Mouse (Mus musculus) cerebellum, adult 11-12 months (tissue): ENCODE measurements around the gene Prox1.
A peak's percentile ranks its signal among the peaks of the same experiment; 100 is the strongest.

Source experiments
- DNase-seq: peaks from one replicate; pipeline ENCODE4 v3.0.0; 2022

Prox1 gene

DNA sequence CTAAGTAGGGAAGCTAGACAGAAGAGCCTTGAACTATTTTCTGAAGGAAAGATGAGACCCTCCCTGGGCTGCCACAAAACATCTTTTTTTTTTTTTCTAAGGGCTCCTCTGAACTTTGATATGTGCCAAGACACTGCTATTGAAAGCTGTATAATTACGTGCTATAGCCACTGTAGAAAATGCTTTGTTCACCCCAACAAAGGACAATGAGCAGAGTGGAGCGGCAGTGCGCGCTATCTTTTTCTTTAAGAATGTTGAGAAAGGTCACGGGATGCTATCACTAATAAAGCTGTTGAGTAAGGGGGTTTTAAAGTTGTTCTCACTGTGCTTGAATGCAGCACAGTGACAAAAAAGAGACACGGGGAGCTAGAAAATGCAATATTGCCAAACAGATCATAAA is 30.0 kb downstream of the Prox1 start:
- no peak for DNase-seq

DNA sequence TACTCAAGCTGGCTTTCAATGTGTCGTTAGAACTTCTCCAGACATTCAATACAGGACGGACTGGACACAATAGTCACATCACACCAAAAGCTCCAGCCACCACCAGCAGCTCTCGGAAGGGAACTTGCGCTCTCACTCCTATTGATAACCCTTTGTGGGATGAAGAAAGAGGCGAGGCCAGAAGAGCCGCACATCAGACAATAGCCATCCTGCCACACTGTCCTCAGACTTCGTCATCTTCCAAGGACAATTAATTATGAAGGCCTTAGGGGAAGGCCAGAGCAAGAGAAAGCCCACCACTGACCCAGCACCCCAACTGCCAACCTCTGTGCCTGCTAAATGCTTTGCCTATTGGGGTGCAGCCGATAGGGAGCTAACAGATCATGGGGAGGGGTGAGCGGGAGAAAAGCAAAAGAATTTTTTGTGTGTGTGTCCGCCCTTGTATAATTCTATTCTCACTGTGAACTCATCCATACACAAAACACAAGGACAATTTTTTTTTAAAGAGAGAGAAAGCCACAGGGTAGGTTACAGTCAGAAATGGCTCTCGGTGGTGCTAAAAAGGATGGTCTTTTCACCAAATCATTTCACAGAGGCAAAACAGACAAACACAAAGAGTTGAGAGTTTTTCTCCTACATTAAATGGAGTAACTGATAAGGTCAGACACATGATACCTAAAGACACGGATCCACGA is 30.7 kb downstream of the Prox1 start:
- no peak for DNase-seq

DNA sequence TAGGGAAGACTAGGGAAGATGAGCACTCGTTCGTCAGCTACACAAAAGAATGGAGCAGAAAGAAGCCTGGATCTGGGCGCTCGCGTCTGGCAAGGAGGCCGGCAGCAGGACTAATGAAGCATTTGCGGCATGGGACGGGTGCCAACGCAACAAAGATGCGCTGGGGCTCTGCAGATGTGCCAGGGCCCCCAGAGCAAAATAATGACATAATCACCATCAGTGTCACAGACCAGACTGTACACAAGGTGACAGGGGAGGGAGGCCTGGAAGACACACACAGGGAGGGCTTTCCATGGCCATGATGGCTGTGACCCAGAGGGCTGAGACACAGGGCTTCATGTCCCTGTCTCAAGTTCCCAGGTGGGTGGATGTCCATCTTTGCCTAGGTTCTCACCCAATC is 32.6 kb downstream of the Prox1 start:
- DNase-seq = peak; percentile 23

DNA sequence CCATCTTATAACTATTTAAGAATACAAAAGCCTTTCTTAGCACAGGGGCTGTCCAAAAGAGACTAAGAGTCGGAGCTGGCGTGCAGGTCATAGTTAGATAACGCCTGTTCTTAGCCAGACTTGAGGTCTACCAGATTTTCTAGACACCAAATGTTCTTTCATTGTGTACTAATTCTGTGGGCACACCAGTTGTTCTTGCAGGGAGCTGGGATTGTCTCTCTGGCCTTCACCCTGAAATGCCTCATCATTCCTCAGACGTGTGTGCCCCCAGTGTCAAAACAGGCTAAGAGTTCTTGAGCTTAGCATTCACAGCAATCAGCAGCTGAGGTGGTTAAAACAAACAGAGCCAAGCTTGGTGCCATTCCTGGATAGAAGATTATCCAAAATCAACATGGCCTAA is 37.6 kb downstream of the Prox1 start:
- DNase-seq = no peak

DNA sequence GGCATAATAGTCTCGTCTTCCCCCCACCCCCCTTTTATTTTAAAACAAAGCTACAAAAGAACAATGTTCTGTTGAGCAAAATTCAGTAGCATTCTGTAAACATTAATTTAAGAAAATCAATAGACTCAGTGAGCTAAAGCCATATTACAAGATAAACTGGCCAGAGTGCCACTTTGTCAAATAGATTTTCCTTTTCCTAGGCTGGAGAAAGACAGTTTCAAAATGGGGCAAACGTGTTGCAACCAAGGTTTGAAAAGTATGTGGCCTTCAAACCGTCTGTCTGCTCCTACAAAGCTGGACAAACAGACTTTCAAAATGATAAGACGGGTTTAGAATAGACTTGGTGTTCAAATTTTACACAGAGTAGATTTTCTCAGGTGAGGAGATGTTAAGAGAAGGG is 39.6 kb downstream of the Prox1 start:
- no peak for DNase-seq

DNA sequence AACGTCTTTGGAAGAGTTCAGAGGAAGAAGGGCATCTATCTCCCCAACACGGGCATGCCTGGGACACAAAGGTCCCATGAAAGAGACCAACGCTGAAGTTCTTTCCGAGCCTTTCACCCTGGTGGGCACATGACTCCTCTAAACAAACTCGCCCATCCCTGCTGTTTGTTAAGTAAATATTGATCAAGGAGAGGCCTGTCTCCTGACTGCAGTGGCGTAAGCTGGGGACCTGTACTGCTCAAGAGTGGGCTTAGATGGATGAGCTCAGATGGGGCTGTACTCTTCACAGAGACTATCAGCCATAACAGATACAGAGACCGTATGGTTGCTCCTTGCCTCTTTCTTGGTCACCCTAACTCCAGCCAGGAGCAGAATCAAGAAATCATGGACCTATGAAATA is 41.0 kb downstream of the Prox1 start:
- DNase-seq = no peak

DNA sequence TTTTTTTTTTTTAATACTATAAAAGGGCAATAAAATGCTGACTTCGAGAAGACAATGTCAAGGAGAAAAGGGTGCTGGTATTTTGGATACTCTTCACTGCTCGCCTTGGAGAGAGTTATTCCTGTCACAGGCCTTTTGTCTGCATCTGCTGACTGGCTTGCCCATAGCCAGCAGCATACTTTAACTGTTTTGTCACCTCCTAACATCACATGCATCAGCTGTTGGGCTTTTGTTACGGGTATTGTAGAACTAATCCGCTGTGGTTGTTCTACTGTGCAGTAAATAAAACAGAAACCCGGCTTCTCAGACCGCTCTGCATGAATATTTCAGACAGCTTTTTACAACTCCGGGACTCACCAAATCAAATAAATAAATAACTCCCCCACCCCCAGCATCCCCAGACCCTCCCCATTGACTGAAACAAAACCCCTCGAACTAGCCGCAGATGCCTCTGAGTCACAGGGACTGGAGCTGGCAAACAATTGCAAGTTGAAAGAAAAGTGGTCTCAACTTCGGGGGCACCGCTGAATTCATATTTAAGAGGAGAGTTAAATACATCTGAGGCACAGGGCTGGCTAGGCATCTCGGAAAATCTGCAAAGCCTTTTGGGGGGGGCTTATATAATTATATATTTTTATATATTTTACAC is 41.7 kb downstream of the Prox1 start:
- no peak for DNase-seq

DNA sequence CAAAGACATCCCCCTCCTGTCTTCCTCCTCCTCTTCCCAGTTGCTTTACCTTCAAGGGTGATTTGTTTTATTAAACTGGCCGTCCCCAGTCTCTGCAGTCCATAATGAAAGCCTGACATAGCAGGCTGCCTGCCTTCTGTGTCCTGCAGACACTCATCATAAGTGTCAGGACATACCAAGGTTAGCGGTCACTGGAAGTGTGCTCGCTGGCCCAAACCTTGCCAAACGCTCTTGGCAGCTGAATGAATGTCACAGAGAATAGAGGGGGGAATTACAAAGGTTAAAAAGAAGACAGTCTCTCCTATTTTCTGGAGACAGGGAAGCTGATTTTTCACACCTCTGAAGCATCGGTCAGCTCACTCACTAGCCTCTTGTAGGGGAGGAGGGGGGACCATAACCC is 42.6 kb downstream of the Prox1 start:
- DNase-seq = peak; percentile 10

DNA sequence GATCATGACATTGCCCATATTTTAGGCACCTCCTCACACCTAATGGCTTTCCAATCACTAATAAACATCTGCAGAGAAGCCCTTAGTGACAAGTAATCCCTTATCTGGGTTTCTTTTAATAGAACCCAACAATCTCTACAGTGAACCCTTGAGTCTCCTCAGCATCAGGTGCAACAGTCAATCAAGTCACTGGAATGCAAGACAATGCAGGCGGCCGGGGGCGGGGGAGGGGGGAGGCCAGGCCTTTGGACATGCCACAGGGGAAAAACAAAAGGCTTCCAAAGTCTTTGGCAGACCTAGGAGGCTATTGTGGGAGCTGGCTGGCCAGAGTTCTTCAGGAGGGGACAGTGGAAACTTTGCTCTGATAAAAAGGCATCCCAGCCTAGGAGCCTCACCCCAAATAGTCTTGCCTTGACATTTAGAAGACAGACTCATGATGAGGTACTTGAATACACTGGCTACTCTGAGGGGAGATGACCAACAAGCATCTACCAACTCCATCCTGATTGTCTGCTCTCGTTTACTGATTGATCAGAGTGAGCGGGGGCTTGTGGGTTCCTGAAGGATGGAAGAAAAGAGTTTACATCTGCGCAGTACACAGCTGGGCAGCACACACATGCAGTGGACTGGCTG is 43.2 kb downstream of the Prox1 start:
- DNase-seq = no peak

DNA sequence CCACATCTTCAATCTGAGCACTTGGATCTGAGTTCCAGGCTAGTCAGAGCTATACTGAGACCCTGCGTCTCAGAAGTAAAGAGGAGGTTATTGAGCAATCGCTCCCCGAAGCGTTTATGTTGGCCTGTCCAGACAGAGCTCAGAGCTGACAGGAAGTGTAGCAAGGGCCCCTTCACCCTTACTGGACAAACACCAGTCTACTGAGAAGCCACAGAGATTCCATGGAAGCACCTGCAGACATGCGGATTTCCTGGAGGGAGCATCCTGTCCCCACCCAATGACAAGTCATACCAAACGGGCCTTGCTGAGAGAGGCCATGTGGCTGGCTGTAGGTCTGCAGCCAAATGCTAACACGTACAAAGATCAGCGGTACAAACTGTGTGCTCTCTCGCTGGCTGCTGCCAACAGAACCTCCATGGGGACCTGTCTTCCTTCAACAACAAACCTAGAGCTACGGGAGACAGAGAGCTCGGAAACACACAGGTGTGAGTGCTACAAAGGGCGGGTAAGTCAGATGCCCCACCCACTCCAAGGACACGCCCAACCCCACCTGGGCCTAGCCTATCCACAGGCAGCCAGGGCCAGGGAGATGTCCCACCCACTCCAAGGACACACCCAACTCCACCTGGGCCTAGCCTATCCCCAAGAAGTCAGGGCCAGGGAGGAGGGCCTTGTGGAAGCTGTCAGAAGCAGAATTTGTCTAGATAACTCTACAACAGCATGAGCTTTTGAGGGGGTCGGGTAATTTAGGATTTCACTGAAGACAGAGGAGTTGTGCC is 45.4 kb downstream of the Prox1 start:
- peak; percentile 17 for DNase-seq

DNA sequence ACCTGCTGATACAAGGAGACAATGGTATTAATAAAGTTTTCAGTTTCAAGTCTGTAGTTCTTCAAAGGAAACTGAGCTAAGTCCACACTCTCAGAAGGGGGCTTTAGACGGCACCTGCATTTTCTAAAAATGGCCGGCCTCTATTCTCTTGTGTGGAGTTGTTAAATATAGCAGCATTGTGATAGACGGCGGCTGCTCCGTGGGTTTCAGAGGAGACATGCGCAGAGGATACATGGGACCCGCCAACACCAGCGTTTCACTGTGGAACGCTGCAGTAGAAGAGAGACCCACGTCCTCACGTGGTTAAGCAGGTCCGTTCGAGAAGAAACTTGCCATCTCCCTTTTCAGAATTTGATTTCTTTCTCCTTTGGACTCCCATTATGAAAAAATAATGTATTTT is 47.1 kb downstream of the Prox1 start:
- DNase-seq = no peak

DNA sequence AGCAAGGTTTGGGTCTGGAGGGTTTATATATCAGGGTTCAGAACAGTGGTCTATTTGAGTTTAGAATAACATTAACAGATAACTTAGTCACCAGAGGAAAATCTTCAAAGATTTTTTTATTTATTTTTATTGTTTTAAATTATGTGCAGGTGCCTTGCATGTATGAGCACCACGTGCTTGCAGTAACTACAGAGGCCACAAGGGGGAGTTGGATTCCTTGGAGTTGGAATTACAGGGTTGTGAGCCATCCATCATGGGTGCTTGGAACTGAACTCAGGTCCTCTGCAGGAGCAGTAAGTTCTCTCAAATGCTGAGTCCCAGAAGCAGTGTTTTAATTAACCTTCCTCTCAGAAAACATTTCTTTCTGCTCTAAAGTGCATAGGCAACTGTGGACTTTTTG is 54.5 kb downstream of the Prox1 start:
- DNase-seq = no peak

DNA sequence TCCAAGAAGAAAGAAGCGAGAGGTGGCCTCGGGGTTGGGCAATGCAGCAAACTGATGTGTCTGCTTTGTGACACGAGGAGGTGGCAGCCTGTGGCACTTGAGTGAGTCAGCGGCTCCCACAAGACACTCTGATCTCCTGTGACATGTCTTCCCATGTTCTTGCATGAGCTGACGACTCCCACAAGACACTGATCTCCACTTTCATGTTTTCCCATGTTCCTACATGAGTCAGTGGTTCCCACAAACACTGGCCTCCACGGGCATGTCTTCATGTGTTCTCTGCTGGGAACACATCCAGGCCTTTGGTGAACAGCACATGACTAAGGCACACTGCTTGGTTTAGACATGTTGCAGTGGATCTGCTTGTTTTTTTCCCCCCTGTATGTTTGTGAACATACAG is 58.8 kb downstream of the Prox1 start:
- DNase-seq = no peak

DNA sequence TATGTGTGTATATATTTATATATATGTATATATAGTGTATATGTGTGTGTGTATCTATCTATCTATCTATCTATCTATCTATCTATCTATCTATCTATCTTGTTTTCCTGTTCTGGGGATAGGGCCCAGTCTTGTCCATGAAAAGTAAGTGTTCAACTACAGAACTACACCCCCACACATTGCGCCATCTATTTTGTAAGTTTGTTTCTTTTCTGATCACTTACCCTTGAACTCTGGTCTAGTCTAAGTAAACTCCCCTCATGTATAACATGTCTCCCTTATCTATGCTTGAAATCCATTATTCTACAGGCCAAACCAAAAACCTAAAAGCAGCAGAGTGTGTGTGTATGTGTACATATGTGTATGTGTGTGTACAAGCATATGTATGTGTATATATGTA is 62.9 kb downstream of the Prox1 start:
- DNase-seq = no peak

DNA sequence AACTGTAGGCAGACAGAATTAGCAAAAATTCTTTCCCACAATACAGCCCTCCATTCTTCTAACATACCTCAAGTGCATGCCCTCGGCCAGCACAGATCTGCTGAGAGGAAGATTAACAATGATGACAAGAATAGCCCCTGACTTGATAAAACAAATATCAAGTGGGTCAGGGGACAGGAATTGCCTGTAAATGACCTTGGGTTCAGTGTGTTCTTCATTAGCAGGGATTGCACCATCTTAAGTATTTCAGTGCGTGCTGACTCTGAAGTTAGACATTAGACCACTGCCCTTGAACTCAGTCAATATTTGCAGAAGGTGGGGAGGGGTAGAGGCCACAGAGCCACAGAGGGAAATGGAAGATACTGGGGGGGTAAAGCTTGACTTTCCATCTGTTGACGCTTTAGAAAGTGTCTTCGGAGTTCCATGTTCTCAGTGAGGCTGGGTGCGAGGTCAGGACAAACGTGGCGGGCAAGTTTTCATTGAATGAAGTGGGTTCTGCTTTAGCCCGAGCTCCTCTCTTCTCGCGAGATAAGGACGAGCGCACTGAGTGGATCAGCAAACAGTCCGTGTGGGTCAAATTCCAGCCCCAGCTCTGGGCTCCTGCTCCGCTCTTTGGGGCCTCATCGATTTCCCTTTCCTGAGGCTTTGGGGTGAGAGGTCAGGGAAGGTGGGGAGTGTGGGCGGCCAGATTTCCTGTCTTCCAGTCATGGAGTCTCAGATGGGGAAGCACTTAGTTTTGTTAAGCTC is 63.7 kb downstream of the Prox1 start:
- DNase-seq = no peak

DNA sequence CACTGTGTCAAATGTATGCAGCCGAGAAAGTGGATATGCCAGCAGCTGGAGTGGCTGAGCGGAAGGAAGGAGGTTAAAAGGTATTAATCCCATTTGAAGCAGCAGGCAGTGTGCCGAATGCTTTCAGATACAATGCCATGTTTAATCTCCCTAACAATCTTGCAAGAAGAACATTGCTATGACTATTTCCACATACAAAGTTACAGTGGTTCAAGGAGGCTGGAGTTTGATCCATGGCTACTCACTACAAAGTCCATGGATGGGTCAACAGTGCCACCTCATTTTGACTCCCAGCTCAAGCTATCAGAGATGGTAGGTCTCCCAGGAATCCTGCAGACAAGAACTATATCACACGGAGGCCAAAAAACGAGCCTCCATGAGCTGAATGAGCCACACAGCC is 64.5 kb downstream of the Prox1 start:
- DNase-seq = no peak

DNA sequence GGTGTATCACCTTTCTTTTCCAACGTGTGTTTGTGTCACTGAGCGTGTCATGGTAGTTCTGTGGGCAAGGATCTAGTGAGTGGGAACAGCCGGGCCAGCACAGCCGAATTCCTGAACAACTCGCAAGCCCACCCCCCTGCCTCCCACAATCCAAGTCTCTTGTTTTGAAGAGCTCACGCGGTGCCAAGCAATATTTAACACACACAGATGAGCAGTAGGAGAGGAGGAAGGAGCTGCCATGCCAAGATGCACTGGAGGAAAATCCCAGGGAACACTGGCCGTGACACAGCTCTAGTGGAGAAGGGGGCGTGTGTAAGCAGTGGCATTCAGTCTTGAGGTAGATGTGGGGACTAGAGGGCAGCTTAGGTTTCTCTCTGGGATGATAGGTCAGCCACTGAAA is 77.2 kb downstream of the Prox1 start:
- DNase-seq = no peak

DNA sequence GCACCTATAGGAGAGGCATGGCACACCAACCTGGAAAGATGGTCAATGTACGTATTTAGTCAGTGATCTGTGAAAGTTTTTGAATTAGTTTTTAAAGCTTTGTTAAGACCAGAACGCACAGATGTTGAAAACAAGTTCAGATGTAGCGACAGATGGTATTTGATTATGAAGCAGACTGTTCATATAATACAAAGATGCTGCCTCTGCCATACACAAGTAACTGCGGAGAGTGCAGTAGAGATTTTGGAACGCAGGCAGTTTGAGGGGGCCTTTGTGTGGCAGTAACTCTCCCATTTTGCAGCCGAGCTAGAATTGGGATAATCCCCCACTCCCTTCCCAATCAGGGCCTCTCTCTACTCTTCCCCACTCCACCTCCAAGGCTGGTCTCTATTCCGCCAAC is 78.4 kb downstream of the Prox1 start:
- DNase-seq = no peak

DNA sequence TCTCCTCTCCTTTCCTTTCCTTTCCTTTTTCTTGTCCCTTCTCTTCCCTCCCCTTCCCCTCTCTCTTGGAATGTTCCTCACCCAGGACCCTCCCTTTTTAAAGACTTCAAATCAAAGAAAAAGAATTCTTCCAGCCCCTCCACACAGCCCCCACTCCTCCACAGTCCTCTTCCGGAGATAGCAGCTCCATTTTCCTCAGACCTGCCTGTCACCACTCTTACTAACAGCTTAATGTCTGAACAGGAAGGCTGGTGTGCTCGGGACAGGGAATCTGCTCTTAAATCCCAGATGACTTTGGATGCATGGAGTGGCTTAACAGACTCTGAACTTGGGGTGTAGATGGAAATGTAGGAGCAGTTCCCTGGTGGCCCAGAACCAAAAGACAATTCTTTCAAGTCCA is 81.6 kb downstream of the Prox1 start:
- no peak for DNase-seq

DNA sequence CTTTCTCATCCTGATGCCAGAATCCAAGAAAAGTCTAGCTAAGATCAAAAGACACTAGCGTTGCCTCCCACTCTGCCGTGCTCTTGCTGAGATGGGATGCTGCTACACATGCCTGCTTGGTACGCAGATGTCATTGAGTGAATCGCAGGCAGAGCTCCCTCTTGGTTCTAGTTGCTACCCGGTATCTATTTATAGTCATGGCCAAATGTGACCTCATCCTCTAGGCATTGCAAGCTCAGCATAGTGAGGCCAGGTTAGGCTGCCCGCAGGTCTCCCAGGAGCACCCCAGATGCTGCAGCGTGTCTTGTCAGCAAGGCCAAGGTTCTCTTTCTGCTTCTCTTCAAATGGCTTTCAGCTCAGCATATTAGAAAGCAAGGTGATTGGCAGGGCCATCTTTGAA is 84.8 kb downstream of the Prox1 start:
- peak; percentile 65 for DNase-seq

DNA sequence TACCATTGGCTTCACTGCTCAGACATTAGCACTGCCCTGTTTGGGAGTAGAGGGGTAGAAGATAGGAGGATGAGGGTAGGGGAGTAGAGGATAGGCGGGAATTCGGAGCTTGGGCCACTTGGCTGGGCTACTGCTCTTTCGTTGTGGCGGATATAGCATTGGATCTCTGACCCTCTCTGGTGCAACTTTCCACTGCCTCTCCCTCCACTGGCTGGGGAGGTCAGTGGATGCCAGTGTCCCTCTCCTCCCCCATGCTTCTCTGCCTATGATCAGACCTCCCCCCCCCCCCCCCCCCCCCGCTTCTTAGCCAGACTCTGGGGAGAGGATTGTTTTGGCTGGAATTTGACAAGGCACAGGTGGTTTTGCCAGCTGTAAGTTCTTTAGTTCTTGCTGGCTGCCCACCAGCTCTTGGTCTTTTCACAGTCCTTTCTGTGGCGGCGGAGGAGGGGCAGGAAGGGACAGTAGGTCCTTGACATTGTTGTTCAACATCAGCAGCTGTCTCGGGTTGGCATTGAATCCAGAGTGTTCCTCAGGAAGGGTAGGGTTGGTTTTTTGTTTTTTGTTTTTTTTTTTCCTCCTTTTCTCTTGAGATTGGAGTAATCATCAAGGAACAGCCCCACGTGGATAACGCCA is 90.8 kb downstream of the Prox1 start:
- DNase-seq = no peak

DNA sequence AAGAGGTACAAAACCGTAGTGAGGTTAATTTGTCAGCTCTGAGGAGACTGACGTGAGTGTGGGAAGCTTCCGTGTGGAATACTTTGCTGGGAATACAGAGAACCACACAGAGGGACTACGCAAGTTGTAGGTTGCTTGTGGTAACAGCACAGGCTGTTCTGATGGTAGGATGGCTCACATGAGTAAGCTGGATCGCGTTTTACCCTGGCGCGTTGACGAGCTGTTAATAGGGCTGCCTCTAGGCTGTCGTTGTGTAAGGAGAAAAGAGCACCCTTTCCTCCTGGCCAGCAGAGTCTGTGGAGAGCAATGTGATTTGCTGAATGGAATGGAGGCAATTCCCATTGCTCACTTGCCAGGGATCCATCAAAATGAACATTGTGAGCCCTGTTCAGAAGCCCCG is 93.9 kb downstream of the Prox1 start:
- no peak for DNase-seq
